Mouse (Mus musculus) spleen, adult 2 months (tissue): ENCODE data around the gene Pheta2.

Experiments
- CTCF ChIP-seq: fragments of 200-500 bp; IDR thresholded peaks from 2 replicates; pipeline ENCODE4 v1.5.1; 2011; ENCODE audit warnings: mild to moderate bottlenecking, inconsistent platforms; ENCODE audit not compliant: insufficient read depth, insufficient read length, insufficient replicate concordance; ENCODE audit errors: extremely low read depth
- POLR2A ChIP-seq: fragments of 200-500 bp; IDR thresholded peaks from 2 replicates; pipeline ENCODE4 v1.6.1; 2011; ENCODE audit warnings: low read depth, low read length, inconsistent platforms

GRCm38 (mm10) chr15:82376393-82377138 lies 37.8 kb downstream of the Pheta2 start:
- TF ChIP-seq POLR2A (no peak), CTCF (no peak)
